Mouse (Mus musculus): ENCODE data around the gene Parn.
"Not testable (repeated sequence)": the region's sequence is repeated elsewhere in the genome, so short reads cannot be mapped to it uniquely, and the experiment has no call there.

Parn gene

DNA sequence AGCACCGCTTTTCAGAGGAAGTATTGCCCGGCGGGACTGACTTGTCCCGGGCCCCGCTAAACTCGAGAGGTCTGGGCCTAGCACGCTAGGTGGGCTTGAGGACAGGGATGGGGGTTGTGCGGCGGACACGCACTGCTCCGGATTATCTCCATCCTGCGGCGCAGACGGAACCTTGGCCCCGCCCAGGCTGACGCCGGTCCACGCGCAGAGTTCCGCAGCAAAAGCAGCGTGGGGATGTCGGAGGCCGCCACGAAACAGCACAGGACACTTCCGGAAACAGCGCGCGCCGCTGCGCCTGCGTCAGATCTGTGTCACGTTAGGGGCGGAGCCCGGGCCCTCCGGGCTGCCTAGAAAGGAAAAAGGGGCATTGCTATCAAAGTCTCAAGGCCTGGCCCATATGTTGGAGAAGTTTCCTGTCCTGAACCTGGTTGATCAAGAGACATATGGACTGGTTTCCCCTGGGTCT is at the start of gene Parn:
Gene Parn (minus strand): TSS at position 293 of the 466 bp plus-strand sequence.
- peak; percentile 93 for DNase-seq (ENCODE audit: low read depth, low spot score)

DNA sequence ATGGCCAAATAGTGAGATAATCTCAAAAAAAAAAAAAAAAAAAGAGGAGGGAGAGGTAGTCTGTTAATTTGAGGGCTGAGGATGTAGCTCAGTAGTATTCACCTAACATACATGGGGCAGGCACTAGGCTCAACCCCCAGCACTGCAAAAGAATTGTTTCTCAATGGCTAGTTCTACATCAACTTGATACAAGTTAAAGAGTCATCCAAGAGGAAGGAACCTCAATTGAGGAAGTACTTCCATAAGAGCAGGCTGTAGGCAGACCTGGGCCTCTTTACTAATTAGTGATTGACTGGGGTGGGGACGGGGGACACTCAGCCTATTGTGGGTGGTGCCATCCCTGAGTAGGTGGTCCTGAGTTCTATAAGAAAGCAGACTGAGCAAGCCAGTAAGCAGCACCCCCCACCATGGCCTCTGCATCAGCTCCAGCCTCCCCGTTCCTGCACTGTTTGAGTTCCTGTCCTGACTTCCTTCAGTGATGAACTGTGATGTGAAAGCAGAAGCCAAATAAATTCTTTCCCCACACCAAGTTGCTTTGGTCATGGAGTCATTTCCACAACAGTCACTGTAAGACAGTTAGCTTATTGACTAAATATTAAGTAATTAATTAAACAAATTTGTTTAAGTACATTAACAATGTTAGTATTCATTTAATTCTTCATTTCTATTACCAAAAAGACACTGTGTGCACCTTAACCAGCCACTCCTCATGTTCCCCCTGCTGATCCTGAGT is 49.0 kb upstream of the Parn start:
- DNase-seq (ENCODE audit: low read depth, low spot score), result no peak

DNA sequence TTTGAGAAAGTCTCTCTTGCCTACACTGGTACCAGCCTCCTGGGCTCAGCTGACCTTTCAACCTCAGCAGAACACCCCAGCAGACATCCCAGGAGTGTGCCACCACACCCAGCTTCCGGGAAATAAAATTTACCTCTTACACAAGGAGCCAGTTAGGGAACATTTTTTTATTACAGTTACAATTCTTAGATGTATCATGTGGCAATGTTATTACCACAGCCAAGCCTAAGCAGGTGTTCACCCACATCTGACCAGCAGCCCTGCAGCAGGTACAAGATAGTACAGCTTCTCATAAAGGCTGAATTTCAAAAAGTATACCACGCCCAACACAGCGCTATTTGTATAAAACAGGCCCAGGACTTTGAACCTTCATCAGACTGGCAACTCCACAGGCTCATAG is 46.9 kb upstream of the Parn start:
- DNase-seq (ENCODE audit: low read depth, low spot score), result no peak

DNA sequence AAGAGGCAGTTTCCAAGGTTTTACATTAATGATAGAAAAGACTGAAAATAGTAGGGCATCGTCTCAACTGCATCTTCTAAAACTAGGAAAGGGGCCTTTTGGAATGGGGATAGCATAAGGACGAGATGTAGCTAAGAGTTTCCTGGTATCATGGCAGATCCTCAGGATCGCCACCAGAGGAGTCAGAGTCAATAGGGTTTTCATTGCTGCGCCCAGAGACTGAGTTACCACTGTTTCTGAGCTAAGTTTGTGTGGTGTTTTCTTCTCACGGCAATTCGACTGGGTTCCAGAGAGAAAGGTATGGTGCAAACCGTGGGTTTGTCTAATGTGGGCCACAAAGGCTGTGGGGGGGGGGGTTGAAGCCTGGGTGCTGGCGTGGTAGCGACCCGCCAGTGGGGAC is 36.7 kb upstream of the Parn start:
- DNase-seq (ENCODE audit: low read depth, low spot score), result peak; percentile 57

DNA sequence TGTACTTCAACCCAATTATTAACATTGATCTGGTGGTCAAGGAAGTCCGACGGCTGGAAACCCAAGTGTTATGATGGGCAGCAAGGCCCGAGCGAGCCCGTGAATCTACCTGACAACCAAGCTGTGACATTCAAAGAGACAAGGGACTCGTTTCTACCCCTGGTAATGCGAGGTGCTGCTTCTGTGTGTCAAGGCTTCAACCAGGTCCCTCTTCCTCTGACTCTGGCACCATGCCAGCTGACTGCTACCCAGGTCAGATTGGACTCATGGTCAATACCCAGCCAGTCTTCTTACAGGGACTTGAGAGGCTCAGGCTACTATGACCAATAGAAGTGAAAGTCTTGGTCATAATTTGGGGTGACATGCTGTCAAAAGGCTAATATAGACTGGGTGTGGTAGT is 34.2 kb upstream of the Parn start:
- no peak for DNase-seq (ENCODE audit: low read depth, low spot score)

DNA sequence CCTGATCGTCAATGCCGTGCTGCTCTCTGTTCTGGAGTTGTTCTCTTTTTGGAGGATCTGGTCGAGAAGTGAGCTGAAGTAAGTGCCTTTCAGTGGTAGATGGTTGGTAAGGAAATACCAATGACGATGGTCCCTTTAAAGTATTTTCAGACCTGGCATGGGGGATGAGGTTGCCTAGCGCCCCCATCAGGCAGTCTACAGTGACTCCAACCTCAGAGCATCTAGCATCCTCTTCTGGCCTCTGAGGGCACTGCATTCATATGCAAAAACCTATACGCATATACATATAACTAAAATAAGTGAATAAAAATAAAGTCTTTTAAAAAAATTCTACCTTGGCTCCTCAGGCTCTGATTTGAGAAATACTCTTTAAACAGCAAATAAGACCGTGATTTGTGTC is 31.0 kb upstream of the Parn start:
- peak; percentile 60 for DNase-seq (ENCODE audit: low read depth, low spot score)

DNA sequence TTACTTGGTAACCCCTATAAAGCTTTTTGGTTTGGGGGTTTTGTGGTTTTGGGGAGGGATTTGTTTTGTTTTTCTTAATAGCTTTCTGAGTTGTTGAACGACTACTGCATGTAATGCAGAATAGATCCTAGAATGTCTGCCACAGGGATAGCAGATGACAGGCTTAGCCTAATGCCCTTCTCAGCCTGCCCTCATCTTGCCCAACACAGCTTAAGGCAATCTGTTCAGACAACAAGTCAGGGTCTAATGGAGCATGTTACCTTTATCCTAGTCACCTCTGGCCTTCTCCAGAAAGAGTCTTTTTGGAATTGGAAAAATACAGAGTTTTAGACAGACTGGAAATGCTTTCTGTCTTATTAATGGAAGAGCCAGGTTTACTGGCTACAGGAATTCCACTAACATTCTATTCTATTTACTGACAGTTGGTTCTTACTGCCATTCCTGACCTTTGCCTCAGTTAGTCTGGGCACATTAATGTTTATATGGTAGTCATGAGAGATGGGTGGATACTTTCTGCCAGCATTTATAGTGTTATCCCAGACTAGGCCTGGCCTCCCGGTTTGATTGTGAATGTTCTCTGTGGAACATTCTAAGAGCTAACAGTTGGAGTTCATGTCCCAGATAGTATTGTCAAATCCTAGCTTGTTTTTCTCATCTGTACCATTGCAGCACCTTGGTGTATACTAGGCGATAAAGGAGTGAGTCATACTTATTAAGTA is 10.8 kb upstream of the Parn start:
- no peak for DNase-seq (ENCODE audit: low read depth, low spot score)

DNA sequence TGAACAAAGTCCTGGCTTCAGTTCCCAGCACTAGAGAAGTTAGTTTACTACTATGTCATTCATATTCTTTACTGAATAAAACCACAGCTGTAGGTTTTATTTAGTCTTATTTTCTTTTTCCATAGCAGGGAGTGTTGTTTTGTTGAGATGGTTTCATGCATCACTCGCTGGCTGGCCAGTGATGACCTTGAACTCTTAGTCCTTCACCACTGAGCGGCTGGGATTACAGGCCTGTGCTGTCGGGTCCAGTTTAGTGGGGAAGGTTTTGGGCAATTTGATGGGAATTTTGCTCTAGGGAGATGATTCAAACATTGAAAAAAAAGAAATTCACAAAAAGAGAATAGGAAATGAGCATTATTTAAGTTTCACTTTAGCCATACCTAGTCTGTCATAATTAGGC is 6.5 kb upstream of the Parn start:
- no peak for DNase-seq (ENCODE audit: low read depth, low spot score)

DNA sequence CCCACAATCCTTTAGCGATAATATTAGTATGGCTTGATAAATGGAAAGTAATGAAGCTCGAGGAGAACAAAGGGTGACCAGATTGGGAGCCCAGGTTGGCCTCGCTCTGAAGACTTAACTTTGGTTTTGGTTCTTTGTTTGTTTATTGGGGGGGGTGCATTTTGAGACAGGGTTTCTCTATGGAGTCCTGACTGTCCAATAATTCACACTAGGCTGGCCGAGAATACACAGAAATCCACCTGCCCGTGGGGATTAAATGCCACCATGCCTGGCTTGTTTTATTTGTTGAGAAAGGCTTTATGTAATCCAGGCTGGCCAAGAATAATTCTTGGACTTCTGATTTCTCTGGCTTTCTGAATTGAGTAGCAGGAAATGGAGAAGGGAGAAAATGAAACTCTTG is 5.1 kb upstream of the Parn start:
- no peak for DNase-seq (ENCODE audit: low read depth, low spot score)

DNA sequence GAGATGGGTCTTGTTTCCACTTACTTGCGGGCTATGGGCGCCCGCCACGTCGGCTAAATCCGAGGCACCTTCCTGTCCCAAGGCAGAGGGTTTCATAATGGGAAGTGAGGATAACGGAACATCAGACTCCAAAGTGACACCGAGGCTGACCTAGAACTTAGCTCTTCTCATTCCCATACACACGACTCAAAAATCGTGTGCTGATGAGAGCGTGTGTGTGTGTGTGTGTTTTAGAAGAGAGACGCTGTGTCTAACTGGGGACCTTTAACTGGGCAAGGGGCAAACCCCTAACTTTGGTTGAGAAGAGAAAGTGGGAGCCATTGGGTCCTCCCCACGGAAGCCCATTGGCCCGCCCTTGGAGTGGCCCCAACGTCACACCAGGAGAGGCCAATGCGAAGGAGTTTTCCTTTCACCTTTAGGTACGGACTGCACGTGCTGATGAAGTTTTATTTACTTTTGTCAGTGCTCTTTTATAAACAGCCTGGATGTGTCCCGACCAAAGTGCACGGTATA is 4.5 kb upstream of the Parn start:
- peak; percentile 54 for DNase-seq (ENCODE audit: low read depth, low spot score)

DNA sequence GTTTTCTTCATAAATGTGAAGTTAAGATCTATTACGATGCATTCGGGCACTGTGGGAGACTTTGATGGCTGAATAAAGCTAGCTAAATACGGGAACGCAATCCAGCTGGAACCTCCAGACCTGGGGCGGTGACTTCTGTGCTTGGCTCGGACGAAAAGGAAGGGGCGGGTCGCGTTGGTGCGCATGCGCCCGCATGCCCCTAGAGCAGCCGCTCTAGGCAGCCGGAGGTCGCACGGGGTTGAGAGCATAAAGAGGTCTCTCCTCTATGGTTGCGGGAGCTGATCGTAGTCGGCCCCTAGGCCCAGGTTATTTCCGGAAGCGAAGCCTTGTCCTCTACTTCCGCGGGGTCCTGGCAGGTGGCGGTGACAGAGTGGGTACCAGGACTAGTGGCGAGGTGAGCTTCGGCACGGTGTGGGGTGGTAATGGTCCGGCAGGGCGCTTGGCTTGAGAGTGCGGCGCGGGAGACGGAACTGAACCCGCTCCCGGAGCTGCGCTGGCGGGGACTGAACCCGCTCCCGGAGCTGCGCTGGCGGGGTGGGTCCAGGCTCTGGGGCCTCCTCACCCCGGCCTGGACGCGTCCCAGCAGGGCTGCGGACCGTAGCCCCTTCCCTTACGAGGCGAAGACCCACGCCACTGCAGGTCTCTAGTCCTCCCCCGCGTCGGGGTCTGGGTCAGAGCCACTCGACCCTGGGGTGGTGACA is 3.9 kb upstream of the Parn start, which contains the start of the genes Bfar and 3110001I22Rik:
Gene Bfar (plus strand): TSS at position 174 of the 701 bp plus-strand sequence.
Gene 3110001I22Rik (plus strand): TSS at position 245 of the 701 bp plus-strand sequence.
- DNase-seq (ENCODE audit: low read depth, low spot score), result peak; percentile 97

DNA sequence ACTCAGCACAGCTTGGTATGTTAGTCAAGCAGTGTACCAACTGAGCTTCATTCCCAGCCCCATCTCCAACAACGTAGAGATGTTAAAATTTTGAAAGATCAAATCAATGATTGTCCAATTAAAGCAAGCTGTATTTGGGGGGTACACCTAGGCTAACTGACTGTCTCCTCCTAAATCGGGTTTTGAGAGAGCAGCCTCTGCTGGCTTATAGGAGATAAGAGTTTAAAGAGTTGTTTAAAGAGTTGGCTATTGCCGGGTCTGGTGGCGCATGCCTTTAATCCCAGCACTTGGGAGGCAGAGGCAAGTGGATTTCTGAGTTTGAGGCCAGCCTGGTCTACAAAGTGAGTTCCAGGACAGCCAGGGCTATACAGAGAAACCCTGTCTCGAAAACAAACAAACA is 2.9 kb upstream of the Parn start:
- not testable (repeated sequence) for DNase-seq (ENCODE audit: low read depth, low spot score)

DNA sequence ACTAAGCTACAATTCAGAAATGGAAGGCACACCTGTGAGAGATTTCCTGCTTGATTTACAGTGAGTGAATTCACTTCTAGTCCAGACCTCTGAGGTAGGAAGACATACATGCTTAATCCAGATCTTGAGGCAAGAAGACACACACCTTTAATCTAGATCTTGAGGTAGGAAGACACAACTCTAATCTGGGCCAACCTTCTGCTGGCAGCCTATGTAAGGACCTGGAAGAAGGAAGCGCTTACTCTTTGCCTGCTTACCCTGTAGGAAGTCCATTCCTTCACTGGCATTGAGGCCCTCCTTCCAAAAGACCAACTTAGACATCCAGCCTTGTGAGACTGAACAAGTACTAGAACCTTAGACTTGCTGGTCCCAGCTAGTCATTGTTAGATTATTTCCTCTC is 1.3 kb upstream of the Parn start:
- DNase-seq (ENCODE audit: low read depth, low spot score), result no peak

DNA sequence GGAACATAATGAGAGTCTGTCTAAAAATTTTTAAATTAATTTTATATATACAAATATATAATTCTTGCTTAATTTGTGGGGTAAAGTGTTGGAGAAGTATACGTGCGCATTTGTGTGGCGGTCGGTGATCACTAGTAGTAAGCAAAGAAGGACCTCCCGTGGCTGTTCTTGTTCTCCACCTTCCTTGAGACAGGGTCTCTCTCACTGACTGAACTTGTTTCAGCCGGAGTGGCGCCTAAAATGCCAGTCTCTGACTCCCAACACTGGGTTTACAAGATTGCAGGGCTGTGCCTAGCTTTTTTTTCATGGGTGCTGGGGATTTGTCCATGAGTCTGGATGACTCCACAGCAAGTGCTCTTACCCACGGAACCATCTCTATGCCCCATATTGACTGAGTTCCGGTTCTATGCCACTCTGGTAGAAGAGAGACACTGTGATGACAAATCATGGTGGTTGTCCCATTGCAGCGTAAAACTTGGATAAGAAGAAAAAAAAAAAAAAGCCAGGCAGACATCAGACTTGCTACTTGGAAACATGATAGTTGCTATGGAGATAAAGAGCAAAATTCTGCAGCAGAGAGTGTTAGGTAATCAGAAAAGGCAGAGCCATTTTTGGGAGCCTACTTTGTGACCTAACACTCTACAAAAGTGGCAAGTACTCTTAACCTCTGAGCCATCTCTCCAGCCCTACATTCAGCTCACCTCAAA is 585 bp upstream of the Parn start:
- no peak for DNase-seq (ENCODE audit: low read depth, low spot score)

DNA sequence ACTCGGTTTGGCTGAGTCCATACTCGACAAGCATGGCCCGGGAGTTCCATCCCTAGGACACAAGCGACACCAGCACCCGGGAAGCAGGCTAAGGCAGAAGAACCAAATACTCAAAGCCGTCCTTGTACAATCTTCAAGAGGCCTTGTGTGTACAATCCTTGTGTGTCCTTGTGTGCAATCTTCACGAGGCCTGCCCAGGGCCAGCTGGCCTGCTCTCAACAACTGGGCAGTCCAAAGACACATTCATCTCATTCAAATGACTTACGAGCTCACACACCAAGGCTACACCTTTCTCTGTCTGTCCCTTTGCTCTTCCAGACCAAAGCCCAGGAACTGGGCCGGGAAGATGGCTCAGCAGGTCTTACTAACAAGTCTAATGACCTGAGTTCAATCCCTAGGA is 7.2 kb downstream of the Parn start:
- no peak for DNase-seq (ENCODE audit: low read depth, low spot score)

DNA sequence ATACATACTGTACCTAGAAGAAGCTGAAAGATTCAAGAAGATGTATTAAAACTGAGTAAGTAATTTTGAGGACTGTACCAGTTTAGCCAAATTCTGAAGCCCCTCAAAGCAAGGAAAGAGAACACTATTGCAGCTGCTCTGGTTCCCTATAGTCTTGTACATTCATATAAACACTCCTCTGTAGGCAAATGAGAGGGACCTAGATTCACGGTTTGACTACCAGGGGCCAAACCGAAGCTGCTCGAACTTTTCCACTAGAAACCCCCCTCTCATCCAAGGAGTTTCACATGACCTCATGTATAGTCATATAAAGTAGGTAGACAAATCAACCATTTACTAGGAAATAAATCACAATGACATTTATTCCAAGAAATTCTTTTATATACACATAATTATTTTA is 9.1 kb downstream of the Parn start:
- no peak for DNase-seq (ENCODE audit: low read depth, low spot score)

DNA sequence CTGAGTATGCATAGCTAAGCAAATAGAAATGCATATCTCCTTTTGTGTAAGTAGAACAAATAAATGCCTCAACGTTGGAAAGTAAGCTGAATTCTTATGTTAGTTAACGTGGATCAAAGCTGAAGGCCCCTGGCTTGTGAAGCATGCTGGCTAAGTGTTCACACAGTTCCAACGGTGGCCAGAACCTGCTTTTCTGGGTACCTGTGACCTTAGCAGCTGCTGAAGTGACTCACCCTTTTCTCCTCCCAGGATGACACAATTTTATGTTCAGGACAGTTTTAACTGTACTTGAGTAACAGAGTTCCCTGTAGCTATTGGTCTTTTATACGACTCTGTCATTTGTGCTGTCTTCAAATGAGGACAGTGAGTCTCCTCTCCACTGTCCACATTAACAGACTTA is 22.0 kb downstream of the Parn start:
- no peak for DNase-seq (ENCODE audit: low read depth, low spot score)

DNA sequence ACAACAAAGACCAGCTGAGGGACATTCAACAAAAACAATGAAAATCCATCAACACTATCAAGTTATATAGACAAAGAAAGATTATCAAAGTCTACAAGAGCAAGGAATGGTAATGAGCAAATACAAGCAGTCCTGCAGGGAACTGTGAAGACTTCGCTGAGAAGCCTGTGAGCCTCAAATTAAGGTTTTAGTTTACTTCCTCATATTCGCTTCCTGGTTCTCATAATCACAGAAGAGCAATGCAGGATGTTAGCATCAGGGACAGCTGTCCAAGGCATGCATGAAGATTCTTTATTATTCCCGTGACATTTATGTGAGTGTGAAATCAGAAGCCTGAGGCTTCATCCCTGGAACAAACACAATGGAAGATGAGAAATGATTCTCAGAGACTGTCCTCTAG is 23.5 kb downstream of the Parn start:
- DNase-seq (ENCODE audit: low read depth, low spot score), result no peak

DNA sequence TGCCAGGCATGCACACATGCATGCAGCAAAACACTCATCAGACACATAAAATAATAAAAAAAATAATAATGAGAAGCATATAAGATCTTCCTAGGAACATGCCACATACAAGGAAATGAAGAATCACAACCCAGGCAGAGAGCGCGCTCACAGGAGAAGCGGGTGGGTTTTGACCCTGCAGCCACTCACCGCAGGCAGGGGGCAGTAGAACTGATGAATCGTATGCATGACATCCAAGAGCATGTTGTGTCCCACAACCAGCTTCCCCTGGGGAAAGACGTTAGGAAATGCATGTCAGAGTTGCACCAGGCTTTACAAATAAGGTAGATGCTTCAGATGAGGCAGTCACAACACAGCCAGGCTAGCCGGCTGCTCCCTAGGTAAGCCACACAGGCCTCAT is 27.9 kb downstream of the Parn start:
- DNase-seq (ENCODE audit: low read depth, low spot score), result peak; percentile 69

DNA sequence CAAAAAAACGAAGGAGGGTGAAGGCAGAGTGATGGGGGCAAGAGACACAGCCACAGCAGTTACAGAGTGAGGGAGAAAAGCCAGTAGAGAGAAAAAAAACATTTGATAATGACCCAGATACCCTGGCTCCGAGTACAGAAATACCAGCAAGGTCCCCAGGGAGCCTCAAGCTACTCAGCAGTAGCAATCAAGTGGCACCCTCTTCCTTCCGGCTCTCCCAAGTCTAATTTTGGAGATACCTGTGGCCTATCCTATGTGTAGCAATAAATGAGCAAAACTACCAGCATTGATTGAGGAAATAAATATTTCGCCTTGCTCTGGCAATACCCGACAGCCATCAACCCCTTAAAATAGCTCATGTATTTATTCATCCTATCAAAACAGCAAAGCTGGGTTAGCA is 28.5 kb downstream of the Parn start:
- no peak for DNase-seq (ENCODE audit: low read depth, low spot score)

DNA sequence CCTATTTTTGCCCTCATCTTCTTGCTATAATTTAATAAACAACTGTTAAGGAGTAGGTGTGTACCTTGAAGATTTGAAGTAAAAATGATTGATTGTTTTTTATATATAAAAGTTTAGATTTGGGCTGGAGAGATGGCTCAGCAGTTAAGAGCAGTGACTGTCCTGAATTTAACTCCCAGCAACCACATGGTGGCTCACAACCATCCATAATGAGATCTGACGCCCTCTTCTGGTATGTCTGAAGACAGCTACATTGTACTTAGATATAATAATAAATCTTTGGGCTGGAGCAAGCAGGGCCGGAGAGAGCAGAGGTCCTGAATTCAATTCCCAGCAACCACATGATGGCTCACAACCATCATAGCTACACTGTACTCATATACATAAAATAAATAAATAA is 29.8 kb downstream of the Parn start:
- DNase-seq (ENCODE audit: low read depth, low spot score), result not testable (repeated sequence)

DNA sequence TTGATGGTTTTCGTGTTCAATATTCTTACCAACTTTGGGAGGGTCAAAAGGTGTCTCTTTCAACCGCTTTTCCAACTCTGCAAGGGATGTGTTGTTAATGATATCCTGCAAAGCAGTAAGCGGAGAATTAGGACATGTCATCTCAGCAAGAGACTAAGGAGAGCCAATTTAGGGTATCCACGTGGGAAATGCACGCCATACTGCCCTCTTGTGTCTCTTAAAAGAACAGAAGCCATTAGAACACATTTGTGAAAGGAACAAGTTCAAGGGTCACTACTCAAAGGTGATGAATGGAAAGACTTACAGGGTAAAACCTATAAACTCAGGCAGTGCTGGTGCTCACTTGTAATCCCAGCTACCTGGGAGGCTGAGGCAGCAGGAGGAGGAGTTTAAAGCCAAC is 39.6 kb downstream of the Parn start:
- DNase-seq (ENCODE audit: low read depth, low spot score), result peak; percentile 65
